Mouse (Mus musculus): Measurements from ENCODE around the gene AI182371.
A peak's percentile ranks its signal among the peaks of the same experiment; 100 is the strongest.

AI182371 gene

GRCm38 (mm10) chr2:35101443-35101842 lies at the start of gene AI182371:
AI182371 (minus strand) TSS chr2:35101543.
- DNase-seq (ENCODE audit: extremely low read depth, low read depth) = no peak

DNA sequence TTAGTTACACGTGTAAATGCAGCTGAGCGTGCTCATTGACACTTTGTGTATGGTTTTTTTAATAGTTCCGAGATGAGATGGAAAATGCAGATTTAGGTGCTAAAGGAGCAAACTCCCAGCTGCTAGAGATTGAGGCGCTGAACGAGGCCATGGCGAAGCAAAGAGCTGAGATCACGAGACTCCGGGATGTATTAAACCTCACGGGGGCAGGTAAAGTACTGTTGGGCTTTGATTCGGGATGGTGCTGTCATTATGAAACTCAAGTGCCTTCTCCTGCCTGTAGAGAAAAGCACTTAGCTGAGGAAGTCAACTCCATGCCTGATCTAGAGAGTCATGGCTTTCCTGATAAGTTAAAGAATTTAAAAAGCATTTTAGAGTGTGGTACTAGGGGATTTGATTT lies 47.5 kb upstream of the AI182371 start:
- no peak for DNase-seq (ENCODE audit: extremely low read depth, low read depth)

- no peak for DNase-seq (ENCODE audit: extremely low read depth, low read depth)
Observed at GRCm38 (mm10) chr2:35141673-35142072, 40.3 kb upstream of the AI182371 start.

DNA sequence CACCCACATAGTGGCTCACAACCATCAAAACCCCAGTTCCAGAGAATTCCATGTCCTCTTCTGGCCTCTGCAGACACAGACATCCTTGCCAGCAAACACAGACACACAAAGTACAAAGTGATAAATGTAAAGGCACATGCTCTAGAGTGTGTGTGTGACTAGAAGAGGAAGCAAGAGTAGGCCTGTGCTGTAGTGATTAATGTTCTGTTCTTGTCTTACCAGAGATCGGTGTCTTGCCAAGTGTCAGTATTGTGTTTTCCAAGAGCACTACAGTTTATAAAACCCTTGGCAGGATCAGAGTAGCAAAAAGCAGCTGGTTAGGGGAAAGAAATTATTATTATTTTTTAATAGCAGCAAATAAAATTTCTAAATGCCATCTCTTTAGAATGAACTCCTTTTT lies 37.2 kb upstream of the AI182371 start:
- peak; percentile 50 for DNase-seq (ENCODE audit: extremely low read depth, low read depth)

DNA sequence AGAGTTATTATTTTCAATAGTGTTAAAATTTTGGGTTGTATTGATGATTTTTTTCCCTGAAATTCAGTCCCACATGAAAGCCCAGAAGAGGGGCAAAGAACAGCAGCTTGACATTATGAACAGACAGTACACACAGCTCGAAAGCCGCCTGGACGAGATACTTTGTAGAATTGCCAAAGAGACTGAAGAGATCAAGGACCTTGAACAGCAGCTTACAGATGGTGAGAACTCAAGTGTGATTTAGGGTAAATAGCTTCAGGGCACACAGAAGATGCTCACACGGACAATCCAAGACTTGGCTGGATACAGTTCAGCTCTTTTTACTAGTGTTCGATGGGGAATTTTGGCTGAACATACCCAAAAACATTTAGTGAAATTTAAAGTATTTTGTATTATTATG lies 32.5 kb upstream of the AI182371 start:
- DNase-seq (ENCODE audit: extremely low read depth, low read depth) = no peak

DNA sequence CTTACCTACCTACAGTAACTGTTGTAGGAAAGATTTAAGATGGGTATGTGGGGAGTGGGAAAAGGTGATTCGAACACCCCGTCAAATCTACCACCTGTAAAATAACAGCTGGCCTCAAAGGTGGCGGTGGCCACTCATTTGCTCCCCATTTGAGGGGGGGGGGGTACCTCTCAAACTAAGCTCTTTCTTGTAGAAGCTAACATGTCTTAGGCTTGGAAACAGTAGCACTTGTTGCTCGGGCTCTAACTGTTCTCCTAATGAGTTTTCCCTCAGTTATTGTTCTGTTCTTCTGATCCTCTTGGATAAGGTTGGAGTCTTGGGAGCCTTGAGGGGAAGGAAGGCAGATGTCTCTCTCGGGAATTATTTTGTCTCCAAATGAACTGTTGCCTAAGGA lies 31.3 kb upstream of the AI182371 start:
- DNase-seq (ENCODE audit: extremely low read depth, low read depth) = no peak

DNA sequence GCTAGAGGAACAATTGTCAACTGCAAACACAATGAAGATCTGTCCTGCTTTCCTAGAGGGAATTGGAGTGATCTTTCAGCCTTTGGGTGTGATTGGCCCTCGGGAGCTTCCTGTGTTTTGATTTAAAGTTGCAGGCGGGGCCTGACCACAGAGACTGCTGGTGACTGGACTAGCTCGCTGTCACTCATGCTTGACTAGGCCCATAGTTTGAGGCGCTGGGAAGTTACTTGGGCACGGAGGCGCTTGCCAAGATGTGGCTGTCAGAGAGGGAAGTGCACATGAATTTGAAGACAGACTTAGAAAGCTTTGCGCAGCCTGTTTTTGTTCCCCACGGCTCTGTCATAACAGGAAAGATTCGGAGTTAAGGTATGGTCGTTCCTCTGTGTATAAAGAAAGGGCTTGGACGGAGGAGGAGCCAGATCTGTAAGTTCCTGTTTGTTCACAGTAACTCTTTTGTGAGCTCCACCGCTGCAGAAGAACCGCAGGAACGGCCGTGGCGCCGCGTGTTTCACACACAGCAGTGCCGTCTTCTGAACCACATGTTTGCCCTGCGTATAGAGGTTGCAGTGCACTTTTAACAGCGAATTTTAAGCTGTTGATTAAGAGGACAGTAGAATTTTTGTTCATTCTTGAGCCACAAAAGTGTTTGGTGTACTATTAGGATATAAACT lies 30.8 kb upstream of the AI182371 start:
- peak; percentile 93 for DNase-seq (ENCODE audit: extremely low read depth, low read depth)

DNA sequence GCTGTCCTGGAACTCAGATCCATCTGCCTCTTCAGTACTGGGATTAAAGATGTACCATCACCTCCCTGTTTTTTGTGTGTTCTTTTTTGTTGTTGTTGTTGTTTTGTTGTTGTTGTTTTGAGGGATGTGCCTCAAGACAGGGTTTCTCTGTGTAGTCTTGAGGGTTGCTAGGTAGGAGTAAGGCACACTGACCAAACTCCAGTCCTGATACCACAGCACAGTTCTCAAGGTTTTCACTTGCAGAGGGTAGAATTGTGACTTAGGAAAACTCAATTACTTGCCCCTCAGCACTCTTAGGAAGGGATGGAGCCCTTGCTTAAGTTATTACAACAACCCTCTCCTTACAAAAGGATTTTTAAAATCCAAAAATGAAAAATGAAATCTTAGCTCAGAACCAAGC lies 30.1 kb upstream of the AI182371 start:
- DNase-seq (ENCODE audit: extremely low read depth, low read depth) = no peak

DNA sequence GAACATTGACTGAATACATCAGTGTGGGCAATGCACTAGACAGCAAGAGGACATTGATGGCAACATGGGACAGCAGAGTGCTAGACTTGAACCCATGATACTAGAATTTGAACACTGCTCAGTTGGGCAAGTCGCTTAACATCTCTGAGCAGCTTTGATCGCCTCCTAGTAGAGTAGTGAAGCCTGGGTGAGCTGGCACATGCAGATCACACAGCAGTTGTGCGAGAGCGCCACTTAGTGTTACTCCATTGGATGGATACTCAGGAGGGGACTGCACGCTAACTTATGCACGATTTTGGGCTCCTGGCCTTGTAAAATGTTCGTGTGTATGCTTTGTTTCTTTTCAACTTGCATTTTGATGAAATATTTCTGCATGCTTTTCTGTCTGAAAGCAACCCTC lies 23.4 kb upstream of the AI182371 start:
- no peak for DNase-seq (ENCODE audit: extremely low read depth, low read depth)

- DNase-seq (ENCODE audit: extremely low read depth, low read depth) = peak; percentile 6
Observed at GRCm38 (mm10) chr2:35110521-35110920, 9.2 kb upstream of the AI182371 start.

DNA sequence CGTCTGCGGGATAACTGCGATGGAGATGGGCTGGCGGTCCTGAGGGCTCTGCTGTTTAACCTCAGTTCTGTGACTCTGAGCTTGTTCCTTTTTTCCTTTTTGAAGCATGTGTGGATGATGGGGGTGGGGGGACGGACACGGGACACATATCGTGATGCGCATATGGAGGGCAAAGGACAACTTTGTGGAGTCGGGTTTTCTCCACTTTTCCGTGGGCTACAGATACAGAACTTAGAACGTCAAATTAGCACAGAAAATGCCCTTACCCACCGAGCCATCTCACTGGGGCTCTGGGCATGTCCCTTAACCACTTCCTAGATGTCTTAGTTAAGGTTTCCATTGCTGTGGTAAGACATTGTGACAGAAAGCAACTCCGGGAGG lies 8.6 kb upstream of the AI182371 start:
- DNase-seq (ENCODE audit: extremely low read depth, low read depth) = no peak

GRCm38 (mm10) chr2:35109141-35109923 lies 8.0 kb upstream of the AI182371 start, which contains the start of gene Cntrl:
Cntrl (plus strand) TSS chr2:35109492.
- peak; percentile 65 for DNase-seq (ENCODE audit: extremely low read depth, low read depth)

DNA sequence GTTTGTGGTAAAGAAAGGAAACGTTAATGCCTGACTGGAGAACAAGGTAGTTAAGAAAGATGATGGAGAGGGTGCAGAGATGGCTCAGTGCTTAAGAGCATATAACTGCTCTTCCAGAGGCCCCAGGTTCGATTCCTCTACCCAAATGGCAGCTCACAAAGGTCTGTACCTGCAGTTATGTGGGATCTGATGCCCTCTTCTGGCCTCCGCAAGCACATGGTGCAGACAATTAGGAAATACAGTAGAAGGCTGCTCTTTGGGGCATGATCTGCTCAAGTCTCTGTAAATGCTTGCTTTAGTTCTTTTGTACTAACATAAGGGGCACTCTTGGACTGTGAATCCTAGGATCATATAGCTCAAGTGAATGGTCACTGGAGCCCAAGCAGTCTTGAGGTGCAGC lies 7.4 kb upstream of the AI182371 start:
- peak; percentile 57 for DNase-seq (ENCODE audit: extremely low read depth, low read depth)

DNA sequence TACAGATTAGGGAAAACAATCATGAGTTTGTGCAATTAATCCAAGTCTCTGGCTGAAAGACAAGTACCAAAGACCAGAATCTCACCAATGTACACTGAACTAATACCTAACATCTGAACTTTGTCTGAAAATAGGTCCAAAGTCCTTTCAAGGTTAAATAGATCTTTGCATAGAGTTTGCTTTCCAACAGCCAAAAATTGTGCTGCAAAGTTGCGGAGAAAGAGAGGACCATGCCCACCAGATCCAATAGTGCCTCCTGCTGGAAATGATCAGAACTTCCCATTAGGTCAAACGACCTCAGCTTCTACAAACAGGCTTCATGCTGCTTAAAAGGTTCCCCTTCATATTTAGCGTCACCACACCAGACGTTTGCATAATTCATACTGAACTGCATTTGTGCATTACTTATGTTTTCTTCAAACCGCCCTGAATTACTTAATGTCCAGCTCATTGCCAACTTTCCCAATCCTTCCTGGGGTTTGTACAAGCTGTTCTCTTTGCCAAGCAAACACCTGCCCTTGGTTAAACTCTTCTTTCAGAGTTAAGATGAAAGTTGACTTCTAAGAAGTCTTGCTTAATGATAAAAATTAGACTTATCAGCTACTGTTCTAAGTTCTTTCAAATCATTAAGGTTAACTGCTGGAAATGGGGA lies 6.8 kb upstream of the AI182371 start:
- peak; percentile 50 for DNase-seq (ENCODE audit: extremely low read depth, low read depth)

DNA sequence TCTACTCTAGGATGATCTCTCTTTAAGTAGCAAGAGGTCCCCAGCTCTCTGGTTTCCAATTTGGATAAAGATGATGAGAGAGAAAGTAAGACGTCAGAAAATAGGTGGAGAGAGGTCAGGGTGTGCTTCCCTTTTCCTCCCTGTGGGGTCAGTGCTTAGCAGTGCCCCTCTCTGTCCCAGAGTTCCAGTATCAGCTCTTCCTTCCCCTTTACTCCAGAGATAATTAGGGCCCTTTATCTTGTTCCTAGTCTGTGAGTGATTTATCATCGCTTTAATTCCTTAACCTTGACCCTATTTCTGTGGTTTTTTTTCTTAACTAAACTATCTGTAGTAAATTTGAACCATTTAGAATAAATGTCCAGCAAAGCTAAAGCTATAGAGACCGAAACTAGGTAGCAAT lies 3.5 kb upstream of the AI182371 start:
- no peak for DNase-seq (ENCODE audit: extremely low read depth, low read depth)

- no peak for DNase-seq (ENCODE audit: extremely low read depth, low read depth)
Observed at GRCm38 (mm10) chr2:35103558-35103957, 2.2 kb upstream of the AI182371 start.

DNA sequence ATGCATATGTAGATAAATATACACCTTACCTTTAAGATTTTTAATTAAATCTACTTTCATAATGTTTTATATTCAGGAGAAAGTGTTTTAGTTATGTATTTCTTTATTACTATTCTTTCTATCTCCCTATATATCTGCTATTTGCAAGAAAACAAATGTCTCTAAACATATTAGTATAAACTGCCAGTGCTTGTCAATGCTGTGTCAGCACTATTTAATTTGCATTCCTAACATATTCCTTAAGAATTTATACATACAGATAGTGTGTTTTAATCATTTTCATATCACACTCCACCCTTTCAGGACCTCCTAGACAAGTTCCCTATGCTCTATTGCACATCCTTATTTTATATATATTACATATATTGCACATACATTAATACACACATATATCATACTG lies 1.4 kb upstream of the AI182371 start:
- no peak for DNase-seq (ENCODE audit: extremely low read depth, low read depth)

- DNase-seq (ENCODE audit: extremely low read depth, low read depth) = no peak
Observed at GRCm38 (mm10) chr2:35100529-35100928, 814 bp downstream of the AI182371 start.

DNA sequence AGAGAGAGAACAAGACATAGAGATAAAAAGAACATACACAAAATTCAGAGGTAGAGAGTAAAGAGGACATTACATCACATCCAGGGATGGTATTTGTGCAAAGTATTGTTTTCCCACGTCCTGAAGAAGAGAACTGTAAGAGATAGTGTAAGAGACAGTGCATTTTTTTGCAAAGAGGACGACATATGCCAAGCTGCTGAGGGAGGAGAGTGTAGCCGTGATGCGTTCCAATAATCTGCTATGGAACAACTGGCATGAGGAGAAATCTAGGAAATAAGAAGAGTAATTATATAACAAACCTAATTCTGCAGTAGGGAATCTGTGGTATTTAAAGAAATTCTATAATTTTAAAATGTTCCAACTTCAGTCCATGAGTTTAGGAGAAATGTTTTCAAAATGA lies 13.9 kb downstream of the AI182371 start:
- DNase-seq (ENCODE audit: extremely low read depth, low read depth) = no peak

DNA sequence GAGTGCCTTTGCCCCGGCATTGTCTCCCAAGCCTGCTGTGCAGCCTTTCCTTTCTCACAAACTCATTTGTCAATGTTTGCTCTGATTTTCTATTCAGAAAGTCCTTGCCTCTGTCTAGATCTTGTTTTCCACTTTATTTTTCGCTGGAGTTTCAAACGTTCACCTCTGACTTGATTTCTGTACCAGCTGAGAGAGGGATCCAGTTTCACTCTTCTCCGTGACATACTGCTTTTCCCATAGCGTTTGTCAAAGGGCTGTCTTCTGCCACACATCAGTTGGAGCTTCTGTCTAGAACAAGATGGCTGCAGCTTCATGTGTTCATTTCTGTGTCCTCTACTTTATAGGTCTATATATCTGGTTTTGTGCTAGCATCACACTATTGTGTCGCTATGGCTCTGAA lies 22.2 kb downstream of the AI182371 start:
- no peak for DNase-seq (ENCODE audit: extremely low read depth, low read depth)

- DNase-seq (ENCODE audit: extremely low read depth, low read depth) = no peak
Observed at GRCm38 (mm10) chr2:35074328-35074727, 27.0 kb downstream of the AI182371 start.

- DNase-seq (ENCODE audit: extremely low read depth, low read depth) = no peak
Observed at GRCm38 (mm10) chr2:35072547-35072946, 28.8 kb downstream of the AI182371 start.
